Mouse (Mus musculus) liver, adult 2 months (tissue): Measurements from ENCODE around the gene Ebf1. TPM values are rescaled to one million over a fixed set of nuclear protein-coding genes. Genes with fewer than 3 reads are reported as not detected.

Source experiments
- DNase-seq: peaks from one replicate; pipeline ENCODE4 v3.0.0-alpha.2; 2011; ENCODE audit warnings: low read depth, low spot score; ENCODE audit errors: extremely low read depth
- H3K27ac ChIP-seq: fragments of 200-500 bp; replicated peaks from 2 replicates; pipeline ENCODE4 v1.5.1; 2012; ENCODE audit warnings: low read depth, mild to moderate bottlenecking, control low read depth, inconsistent platforms, low read length; ENCODE audit not compliant: insufficient read depth
- H3K27me3 ChIP-seq: fragments of 200-500 bp; 2 replicates; pipeline ENCODE4 v1.6.1; 2012; ENCODE audit warnings: mild to moderate bottlenecking, moderate library complexity, low read length, inconsistent platforms; ENCODE audit not compliant: control insufficient read depth, insufficient read depth
- H3K36me3 ChIP-seq: fragments of 200-500 bp; 2 replicates; pipeline ENCODE4 v1.6.1; 2012; ENCODE audit warnings: low read length, inconsistent platforms; ENCODE audit not compliant: control insufficient read depth, insufficient read depth
- H3K4me1 ChIP-seq: fragments of 200-500 bp; 2 replicates; pipeline ENCODE4 v1.6.1; 2011; ENCODE audit warnings: low read length; ENCODE audit not compliant: control insufficient read depth, insufficient read depth
- H3K4me3 ChIP-seq: fragments of 200-500 bp; 2 replicates; pipeline ENCODE4 v1.5.1; 2011; ENCODE audit warnings: low read depth, mild to moderate bottlenecking, control low read depth, low read length, moderate library complexity; ENCODE audit not compliant: insufficient read depth
- H3K79me2 ChIP-seq: fragments of 200-500 bp; 2 replicates; pipeline ENCODE4 v1.6.1; 2012; ENCODE audit warnings: inconsistent platforms, mild to moderate bottlenecking, low read length, moderate library complexity; ENCODE audit not compliant: control insufficient read depth, insufficient read depth
- H3K9ac ChIP-seq: fragments of 200-500 bp; 2 replicates; pipeline ENCODE4 v1.6.1; 2012; ENCODE audit warnings: low read depth, mild to moderate bottlenecking, control low read depth, inconsistent platforms, low read length
- CTCF ChIP-seq: fragments of 200-500 bp; IDR thresholded peaks from 2 replicates; pipeline ENCODE4 v1.5.1; 2011; ENCODE audit warnings: low read depth, low read length, control low read depth
- POLR2A ChIP-seq: fragments of 200-500 bp; IDR thresholded peaks from 2 replicates; pipeline ENCODE4 v1.6.1; 2011; ENCODE audit warnings: low read length, control low read depth; ENCODE audit not compliant: insufficient read depth; ENCODE audit errors: extremely low read depth
- WGBS: fragments of 180-500 bp; shearing (Covaris S2); methylation state at CpG from one replicate; pipeline ENCODE4 v1.1.7; 2018; 5-methylcytosine and 5-hydroxymethylcytosine counted together
- polyA plus RNA-seq: library from polyadenylated mRNA; depleted of rRNA; stranded (reverse); fragments of >200 nt; gene quantifications from 2 replicates; pipeline ENCODE4 v1.2.3, GENCODE M21; 2012
- total RNA-seq: library from RNA; depleted of rRNA; stranded (reverse); fragments of >200 nt; gene quantifications from 2 replicates; pipeline ENCODE4 v1.2.3, GENCODE M21; 2014

The Ebf1 gene
- total and polyA plus RNA-seq, 2 experiments, result 0.23 to 0.37 TPM

DNA sequence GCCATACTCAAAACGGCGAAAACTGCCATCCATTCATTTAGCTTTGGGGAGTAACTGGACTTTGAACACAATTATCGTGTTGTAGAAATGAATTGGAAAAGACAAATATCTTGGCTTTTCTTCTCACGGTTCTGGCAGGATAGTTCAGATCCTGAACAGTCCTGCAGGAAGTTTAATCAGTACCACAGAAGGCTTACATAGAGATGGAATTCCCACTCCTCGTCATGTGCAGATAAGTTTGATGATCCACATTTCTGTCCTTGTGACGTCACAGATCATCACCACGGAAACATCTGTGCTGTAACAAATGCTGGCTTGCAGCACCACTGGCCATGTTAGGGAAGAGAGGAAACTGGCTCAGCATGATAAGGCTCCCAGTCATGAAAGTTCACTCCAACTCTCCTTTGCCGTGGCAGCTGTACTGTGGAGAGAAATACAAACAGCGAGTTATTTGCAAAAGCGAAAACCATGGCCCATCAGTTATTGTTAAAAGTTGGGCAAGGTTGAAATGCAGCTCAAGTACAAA lies 280.1 kb downstream of the Ebf1 start:
- WGBS, result 58% methylated on average over 10 of the region's 10 CpGs
- Histone ChIP-seq H3K9ac (no peak overlapping the region), H3K27ac (no peak overlapping the region), H3K79me2 (no peaks in the 10 kb centered on the region), H3K36me3 (no peaks in the 10 kb centered on the region), H3K4me3 (no peak overlapping the region), H3K4me1 (peaks cover 3% of the 10 kb centered on the region; the same call in 1 of the 2 replicates), H3K27me3 (peaks cover 11% of the 10 kb centered on the region; the same call in 1 of the 2 replicates)
- no peak for DNase-seq
- TF ChIP-seq CTCF (no peak), POLR2A (no peak)

DNA sequence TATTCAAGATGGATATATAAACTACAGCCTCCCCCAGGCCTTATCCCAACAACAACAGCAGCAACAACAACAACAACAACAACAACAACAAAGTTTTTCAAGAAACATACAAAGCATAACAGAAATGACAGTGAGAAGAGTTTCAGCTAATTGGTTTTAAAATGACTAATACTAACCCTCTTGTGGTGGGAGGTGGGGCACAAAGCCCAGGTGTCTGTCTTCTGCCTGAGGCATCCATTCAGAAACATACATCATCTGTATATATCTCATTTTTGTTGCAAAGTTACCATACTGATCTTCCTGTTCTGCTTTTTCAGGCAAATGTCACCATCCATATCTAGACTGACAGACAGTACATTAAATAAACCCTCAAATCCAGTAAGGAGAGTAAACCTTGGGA lies 282.4 kb downstream of the Ebf1 start:
- H3K27me3 ChIP-seq, result peaks cover 12% of the 10 kb centered on the region; the same call in 1 of the 2 replicates
- no peak for DNase-seq
- no peaks in the 10 kb centered on the region for H3K79me2 ChIP-seq
- TF ChIP-seq POLR2A (no peak), CTCF (no peak)
- H3K36me3 ChIP-seq, result no peaks in the 10 kb centered on the region
- no peak overlapping the region for H3K27ac ChIP-seq
- no peak overlapping the region for H3K9ac ChIP-seq
- H3K4me3 ChIP-seq, result no peak overlapping the region
- peaks cover 3% of the 10 kb centered on the region; the same call in 1 of the 2 replicates for H3K4me1 ChIP-seq

DNA sequence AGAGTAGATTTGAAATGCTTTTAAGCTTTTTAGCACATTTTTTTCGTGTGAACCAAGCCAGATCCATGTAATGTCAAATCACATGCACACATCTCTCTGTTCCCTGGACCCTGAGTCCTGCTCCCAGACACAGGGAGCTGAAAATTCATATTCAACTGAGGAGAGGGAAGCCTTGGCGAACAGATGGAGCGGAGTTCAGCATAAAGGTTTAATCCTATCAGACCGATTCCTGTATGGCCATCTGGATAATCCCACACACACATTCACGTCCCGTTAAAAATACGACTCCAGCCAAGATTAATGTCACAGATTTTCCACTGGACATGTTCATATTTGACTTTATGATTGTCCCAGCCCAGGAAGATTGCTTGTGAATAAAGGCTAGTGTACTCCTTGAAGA lies 282.8 kb downstream of the Ebf1 start:
- Histone ChIP-seq H3K27ac (no peak overlapping the region), H3K36me3 (no peaks in the 10 kb centered on the region), H3K27me3 (peaks cover 10% of the 10 kb centered on the region; the same call in 1 of the 2 replicates), H3K4me3 (no peak overlapping the region), H3K79me2 (no peaks in the 10 kb centered on the region), H3K9ac (no peak overlapping the region), H3K4me1 (peaks cover 3% of the 10 kb centered on the region; the same call in 1 of the 2 replicates)
- no peak for DNase-seq
- 88% methylated on average over 7 of the region's 7 CpGs for WGBS
- no peak for TF ChIP-seq CTCF
- no peak for TF ChIP-seq POLR2A

DNA sequence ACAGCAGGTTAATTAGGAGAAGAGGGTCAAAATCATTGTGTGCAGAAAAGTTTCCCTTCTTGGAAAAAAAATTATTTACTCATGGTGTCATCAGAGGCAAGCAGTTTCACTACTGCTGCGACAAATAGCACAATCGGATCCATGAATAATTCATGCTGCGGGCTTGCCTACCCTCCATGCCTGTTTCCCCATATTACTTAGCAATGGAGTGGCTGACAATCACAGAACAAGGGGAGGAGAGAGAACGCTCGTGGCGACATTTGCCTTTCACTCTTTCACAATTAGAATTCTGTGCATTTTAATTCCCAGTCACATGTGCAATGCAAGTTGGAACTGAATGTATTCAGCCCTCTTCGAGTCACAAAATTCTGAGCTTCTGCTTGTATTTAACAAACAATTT lies 283.4 kb downstream of the Ebf1 start:
- WGBS, result 86% methylated on average over 7 of the region's 7 CpGs

DNA sequence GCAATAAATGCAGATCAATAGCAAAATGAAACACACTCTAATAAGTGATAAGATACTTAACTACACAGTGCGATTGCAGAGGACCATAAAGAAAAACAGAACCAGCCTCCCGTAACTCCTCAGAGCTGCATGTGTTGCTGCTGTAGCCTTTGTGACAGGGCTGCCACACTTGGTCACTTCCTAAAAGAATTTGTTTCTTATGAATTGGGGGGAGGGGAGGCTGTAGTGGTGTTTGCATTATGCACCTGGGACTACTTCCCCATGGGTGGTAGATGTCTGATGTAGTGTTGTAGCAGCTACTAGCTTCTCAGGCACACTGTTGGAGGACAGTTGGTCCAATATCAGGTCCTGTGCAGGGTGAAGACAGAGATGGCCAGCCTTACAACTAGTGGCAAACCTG lies 284.6 kb downstream of the Ebf1 start:
- Histone ChIP-seq H3K27me3 (peaks cover 10% of the 10 kb centered on the region; the same call in 1 of the 2 replicates), H3K36me3 (no peaks in the 10 kb centered on the region), H3K79me2 (no peaks in the 10 kb centered on the region), H3K9ac (no peak overlapping the region), H3K27ac (no peak overlapping the region), H3K4me1 (peaks cover 3% of the 10 kb centered on the region; the same call in 1 of the 2 replicates), H3K4me3 (no peak overlapping the region)
- WGBS, result 94% methylated on average over 2 of the region's 2 CpGs
- TF ChIP-seq CTCF (no peak), POLR2A (no peak)
- no peak for DNase-seq

More for the DNA sequence above, 283.4 kb downstream of the Ebf1 start:
- Histone ChIP-seq H3K4me1 (peaks cover 3% of the 10 kb centered on the region; the same call in 1 of the 2 replicates), H3K79me2 (no peaks in the 10 kb centered on the region), H3K27me3 (peaks cover 10% of the 10 kb centered on the region; the same call in 1 of the 2 replicates), H3K4me3 (no peak overlapping the region), H3K36me3 (no peaks in the 10 kb centered on the region), H3K27ac (no peak overlapping the region), H3K9ac (no peak overlapping the region)
- DNase-seq, result no peak
- TF ChIP-seq CTCF (no peak), POLR2A (no peak)

DNA sequence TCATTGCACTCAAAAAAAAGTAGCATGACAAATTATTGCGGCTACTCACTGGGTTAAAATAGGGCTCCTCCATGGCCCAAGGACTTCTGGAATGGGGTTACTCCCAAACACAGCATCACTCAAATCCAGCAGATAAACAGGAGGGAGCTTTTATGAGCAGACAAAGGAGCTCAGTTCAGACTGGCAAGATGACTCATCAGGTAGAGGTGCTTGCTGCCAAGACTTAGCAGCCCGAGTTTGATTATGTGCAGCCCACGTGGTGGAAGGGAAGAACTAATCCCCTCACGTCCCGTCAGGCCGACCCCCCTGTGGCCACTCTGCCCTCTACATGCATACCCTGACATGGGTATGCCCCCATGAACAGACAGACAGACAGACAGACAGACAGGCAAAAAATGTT lies 285.0 kb downstream of the Ebf1 start:
- peaks cover 10% of the 10 kb centered on the region; the same call in 1 of the 2 replicates for H3K27me3 ChIP-seq
- no peak overlapping the region for H3K9ac ChIP-seq
- H3K27ac ChIP-seq, result no peak overlapping the region
- DNase-seq, result no peak
- no peaks in the 10 kb centered on the region for H3K36me3 ChIP-seq
- H3K4me1 ChIP-seq, result peaks cover 3% of the 10 kb centered on the region; the same call in 1 of the 2 replicates
- H3K79me2 ChIP-seq, result no peaks in the 10 kb centered on the region
- TF ChIP-seq CTCF (no peak), POLR2A (no peak)
- 74% methylated on average over 6 of the region's 6 CpGs for WGBS
- H3K4me3 ChIP-seq, result no peak overlapping the region
